Mouse (Mus musculus): ENCODE measurements at regions not wholly inside any gene's neighbourhood (a gene's known extent, or its start where the extent isn't known, plus 50 kb on each side); places are given as distances from the start of the nearest gene placed in this dataset.

GRCm38 (mm10) chr3:150427965-150428364 lies 1009.7 kb upstream of the Adgrl4 start:
- TF ChIP-seq CTCF (IDR thresholded peaks at IDR 0.05; ENCODE audit: low read depth, low read length) (no peak), POLR2A (IDR thresholded peaks at IDR 0.05; ENCODE audit: extremely low read depth, insufficient read depth, low read length) (no peak)
